Mouse (Mus musculus): ENCODE data around the gene Sox21. TPM values are rescaled to one million over a fixed set of nuclear protein-coding genes. Genes with fewer than 3 reads are reported as not detected.

Sox21 gene
- total RNA-seq (2021): 1 to 10 TPM; 7.6 to 9.7 TPM
- long read RNA-seq, experiment 1, transcript Sox21-201 (1 exons, 3,799 nt): major isoform, 23 of 23 reads
- long read RNA-seq, experiment 1, partial matches to known transcripts: 0 of 23 reads
- long read RNA-seq, experiment 1, other reads (novel, unspliced or antisense): 0 of 23 reads
- long read RNA-seq, experiment 2, transcript Sox21-201 (1 exons, 3,799 nt): major isoform, 16 of 16 reads
- long read RNA-seq, experiment 2, partial matches to known transcripts: 0 of 16 reads
- long read RNA-seq, experiment 2, other reads (novel, unspliced or antisense): 0 of 16 reads

DNA sequence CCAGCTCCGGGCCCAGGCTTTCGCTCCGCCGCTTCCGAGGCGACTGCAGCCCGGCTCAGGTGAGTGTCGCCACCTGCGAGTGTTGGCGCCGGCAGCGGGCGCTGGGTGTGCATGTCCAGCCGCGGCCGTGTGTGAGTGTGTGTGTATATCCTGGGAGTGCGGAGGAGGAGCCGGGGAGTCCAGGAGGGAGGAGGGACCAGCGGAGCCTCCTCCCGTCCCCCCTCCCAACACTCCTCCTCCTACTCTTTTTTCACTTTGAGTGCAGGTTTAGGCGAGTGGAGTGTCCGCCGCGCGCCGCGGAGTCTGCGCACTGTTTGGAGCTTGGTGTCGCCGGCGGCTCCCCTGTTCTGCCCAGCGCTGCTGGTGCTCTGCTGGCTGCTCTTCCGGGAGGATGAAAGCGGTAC lies at the start of gene Sox21:
Sox21 (minus strand) TSS at position 145 of the 404 bp plus-strand sequence.
- peak; percentile 42 to 62 for DNase-seq (ENCODE audit: low spot score in 2 of 2)
- no peak for TF ChIP-seq CTCF (conservative IDR thresholded peaks at IDR 0.05)
- Histone ChIP-seq H3K4me3 (peak within 1 kb of the TSS; percentile 59), H3K27ac (peak within 1 kb of the TSS; percentile 74)

DNA sequence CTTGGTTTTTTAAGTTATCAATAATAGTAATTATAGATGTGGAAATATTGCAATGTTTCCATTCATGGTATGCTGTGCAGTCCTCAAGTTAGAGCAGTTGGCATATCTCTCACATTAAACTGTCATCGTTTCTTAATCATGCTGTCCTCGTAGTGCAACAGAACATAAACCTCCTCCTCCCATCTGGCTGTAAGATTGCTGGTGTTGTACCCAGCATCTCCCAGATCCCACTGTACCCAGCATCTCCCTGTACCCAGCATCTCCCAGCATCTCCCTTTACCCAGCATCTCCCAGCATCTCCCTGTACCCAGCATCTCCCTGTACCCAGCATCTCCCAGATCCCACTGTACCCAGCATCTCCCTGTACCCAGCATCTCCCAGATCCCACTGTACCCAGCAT lies 49.3 kb upstream of the Sox21 start:
- no peak for TF ChIP-seq CTCF (conservative IDR thresholded peaks at IDR 0.05)
- no peak overlapping the region for H3K27ac ChIP-seq
- DNase-seq (ENCODE audit: low spot score in 2 of 2): peak; percentile 19 to 62

DNA sequence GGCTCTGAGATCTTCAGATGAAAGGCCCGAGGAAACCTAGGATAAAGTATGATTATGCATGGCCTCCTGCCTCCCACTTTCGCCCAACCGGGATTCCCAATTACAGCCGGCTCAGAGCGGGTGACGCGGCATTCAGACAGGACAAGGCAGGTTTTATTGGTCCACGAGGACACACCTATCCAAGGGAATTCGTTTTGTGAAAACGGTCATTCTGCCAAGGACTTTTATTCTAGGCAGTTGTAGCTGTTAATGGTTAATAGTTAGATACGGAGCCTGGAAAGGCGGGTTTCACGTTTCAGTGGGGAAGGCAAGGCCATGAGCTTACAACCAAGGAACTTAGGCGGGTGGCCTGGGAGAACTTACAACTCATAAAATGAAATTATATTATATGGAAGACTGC lies 46.1 kb upstream of the Sox21 start:
- Histone ChIP-seq H3K4me3 (no peak overlapping the region), H3K27ac (no peak overlapping the region)
- no peak for DNase-seq (ENCODE audit: low spot score in 2 of 2)
- no peak for TF ChIP-seq CTCF (conservative IDR thresholded peaks at IDR 0.05)

More for the DNA sequence above, 49.3 kb upstream of the Sox21 start:
- H3K4me3 ChIP-seq: no peak overlapping the region

DNA sequence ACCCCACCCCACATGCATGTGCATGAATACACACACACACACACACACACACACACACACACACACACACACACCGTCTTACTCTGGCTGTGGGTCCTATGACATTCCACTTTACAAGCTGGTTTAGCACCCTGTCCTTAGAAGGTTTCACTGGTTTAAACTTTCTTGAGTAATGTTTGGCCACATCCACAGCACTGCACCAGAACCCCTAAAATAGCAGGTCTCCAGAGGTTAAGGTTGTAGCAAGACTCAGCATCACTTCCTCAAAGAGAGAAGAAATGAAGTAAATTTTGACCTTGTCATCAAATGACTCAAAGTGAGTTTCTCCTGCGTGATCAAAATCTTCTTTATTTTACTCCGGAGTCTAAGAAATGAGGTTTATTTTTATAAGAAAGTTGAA lies 45.4 kb upstream of the Sox21 start:
- no peak for DNase-seq (ENCODE audit: low spot score in 2 of 2)
- H3K27ac ChIP-seq: no peak overlapping the region

DNA sequence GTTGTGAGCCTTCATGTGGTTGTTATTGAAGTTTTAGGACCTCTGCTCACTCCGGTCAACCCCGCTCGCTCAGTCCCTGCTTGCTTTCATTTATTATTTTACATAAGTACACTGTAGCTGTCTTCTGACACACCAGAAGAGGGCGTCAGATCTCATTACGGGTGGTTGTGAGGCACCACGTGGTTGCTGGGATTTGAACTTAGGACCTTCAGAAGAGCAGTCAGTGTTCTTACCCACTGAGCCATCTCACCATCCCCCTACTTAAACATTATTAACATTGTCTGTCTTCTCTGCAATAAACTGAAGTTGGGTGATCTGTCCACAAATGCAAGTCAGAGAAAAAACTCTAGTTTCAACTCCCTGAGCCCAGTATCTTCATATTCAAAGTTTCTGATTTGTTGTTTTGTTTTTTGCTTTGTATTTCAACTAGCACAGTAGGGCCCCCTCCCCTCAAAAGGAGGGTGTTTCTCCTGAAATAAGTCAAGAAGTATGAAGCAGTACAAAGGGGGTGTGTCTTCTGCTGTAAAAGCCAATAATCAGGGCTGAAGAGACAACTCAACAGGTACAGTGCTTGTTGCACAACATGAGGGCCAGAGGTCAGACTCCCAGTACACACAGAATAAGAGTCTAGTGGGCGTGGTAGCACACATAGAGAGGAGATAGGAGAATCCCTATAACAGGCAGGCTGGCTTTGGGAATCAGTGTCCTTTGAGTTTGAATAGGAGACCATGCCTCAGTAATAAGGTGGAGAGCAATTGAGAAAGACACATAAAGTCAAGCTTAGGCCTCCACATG lies 41.1 kb upstream of the Sox21 start:
- Histone ChIP-seq H3K27ac (no peak overlapping the region), H3K4me3 (no peak overlapping the region)
- TF ChIP-seq CTCF (conservative IDR thresholded peaks at IDR 0.05): no peak
- no peak for DNase-seq (ENCODE audit: low spot score in 2 of 2)

More for the DNA sequence above, 45.4 kb upstream of the Sox21 start:
- H3K4me3 ChIP-seq: no peak overlapping the region
- TF ChIP-seq CTCF (conservative IDR thresholded peaks at IDR 0.05): no peak

DNA sequence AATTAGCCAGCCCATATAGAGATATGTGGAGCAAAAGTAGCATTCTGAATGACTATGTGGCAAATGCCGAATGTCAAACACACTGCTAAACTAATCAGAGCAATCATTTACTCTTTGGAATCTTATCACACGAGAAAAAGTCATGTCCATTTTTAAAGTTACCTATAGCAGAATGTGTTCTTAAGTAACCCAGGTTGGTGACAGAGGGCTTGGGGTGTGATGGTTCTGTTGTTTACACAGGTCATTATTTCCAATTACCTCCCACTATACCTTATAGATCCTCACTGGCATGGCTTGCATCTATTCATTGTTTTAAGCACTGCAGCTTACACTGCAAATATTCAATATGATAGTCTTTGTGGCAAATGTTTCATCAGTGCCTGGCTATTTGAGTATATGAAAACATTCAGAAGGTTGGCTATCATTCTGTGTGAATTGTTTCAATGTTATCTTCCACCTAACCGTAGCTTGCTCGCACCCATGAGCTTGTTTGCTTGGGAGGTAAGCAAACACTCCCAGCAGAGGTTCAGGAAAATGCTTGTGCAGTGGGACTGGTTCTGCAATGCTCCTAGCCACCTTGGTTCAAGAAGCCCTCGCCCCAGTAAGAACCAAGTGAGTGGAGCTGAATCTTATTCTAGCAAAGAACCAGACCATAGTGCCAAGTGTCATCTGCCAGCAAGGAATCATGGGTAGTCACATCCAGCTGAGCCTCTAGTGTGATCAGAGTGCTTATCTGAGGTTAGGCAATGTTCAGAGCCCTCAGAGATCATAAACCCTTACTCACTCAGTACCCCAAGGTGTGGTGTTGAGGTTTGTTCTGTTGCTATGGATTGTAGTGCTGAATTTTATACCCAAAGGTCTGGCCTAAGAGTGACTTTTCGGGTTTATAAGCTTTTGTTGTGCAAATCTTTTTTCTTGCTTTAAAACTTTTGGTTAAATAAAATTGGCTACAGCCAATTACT lies 36.0 kb upstream of the Sox21 start:
- no peak for DNase-seq (ENCODE audit: low spot score in 2 of 2)
- Histone ChIP-seq H3K27ac (no peak overlapping the region), H3K4me3 (no peak overlapping the region)
- TF ChIP-seq CTCF (conservative IDR thresholded peaks at IDR 0.05): no peak

DNA sequence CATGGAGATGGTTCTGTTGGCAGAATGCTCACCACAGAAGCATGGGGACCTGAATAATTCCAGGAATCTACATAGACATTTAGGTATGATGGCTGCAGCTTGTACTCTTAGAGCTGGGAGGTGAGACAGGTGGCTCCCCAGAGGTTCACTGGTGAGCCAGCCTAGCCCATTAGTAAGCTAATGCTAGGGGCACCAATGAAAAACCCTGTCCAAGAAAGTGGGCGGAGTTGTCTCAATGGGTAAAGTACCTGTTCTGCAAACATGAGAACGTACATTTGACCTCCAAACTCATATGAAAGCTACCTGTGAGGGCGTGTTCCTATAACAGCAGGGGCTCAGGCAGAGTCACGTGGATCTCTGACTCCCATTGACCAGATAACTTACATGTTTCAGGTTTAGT lies 32.0 kb upstream of the Sox21 start:
- DNase-seq (ENCODE audit: low spot score in 2 of 2): no peak
- no peak overlapping the region for H3K27ac ChIP-seq
- TF ChIP-seq CTCF (conservative IDR thresholded peaks at IDR 0.05): no peak
- H3K4me3 ChIP-seq: no peak overlapping the region

DNA sequence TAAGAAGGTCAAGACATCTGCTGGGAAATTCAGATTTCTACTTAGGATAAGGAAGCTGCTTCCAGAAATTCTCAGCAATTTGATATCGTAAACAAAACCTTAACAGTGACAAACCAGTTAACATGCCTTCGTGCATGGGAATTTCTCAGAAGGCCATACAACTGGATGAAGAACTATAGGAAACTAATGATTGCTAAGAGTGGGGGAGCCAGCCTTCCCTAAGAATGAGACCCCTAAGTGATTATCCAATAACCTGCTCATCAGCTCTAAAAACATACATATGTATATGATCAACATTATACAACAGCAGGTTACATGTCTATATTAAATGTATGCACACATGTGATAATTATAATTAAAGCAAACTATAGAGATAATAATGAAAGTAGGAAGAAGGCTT lies 29.8 kb upstream of the Sox21 start, which contains the start of gene Gm9376:
Gm9376 (plus strand) TSS at position 301 of the 400 bp plus-strand sequence.
- no peak within 1 kb of the TSS for H3K4me3 ChIP-seq
- H3K27ac ChIP-seq: no peak within 1 kb of the TSS
- no peak for DNase-seq (ENCODE audit: low spot score in 2 of 2)
- no peak for TF ChIP-seq CTCF (conservative IDR thresholded peaks at IDR 0.05)

DNA sequence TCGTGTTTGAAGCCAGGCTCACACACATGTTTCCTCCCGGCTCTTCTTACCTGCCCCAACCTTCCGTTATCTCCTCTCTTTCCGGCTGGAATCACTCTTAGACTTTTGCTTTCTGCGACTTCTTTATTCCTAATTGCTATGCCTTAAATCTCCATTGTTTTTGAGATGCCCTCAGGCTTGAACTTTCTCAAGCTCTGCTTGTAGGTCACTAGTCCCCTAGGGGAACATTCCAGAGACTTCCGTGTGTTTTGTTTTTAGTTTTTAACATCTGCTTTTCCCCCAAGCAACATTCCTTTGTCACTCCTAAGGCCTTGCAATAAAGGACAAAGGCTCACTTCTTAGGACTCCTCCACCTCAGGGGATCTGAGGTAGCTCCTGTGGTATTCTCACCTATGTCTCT lies 16.6 kb upstream of the Sox21 start:
- Histone ChIP-seq H3K4me3 (no peak overlapping the region), H3K27ac (no peak overlapping the region)
- no peak for TF ChIP-seq CTCF (conservative IDR thresholded peaks at IDR 0.05)
- no peak for DNase-seq (ENCODE audit: low spot score in 2 of 2)

DNA sequence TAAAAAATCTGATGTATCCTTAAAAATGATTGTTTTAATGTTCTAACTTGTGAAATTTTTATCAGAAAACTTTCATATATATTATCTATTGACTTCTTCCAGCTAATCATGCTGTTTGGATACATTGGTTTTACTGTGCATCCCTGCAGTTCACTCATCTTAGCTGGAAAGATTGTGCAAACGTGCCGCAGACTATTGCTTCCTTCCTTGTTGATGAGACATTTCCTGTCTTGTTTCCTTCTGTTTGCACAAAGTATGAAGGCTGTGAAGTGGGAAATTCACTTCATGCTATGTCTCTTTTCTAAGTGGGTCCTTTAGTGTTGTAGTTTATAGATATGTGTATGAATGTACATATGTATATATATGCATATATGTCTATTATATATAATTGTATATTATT lies 4.6 kb upstream of the Sox21 start:
- Histone ChIP-seq H3K4me3 (no peak overlapping the region), H3K27ac (no peak overlapping the region)
- no peak for TF ChIP-seq CTCF (conservative IDR thresholded peaks at IDR 0.05)
- no peak for DNase-seq (ENCODE audit: low spot score in 2 of 2)

DNA sequence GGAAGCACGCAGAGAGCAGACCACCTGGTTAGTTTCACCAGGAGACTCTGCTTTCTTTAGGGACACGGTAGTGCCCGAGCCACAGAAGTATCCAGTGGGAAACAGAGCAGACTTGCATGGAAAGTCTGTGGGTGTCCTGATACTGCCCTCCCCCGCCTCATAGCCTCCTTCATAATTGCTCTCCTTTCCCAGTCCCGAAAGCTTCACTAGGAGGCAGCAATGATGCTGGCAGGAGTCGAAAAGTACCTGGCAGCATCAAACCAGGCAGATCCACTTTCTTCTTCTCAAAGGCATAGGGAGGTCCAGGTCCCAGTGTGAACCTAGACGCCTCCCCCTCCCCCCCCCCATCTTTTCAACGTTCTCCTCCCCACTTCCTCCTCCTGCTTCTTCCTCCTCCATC lies 2.5 kb upstream of the Sox21 start:
- Histone ChIP-seq H3K27ac (no peak overlapping the region), H3K4me3 (no peak overlapping the region)
- peak; percentile 21 for TF ChIP-seq CTCF (conservative IDR thresholded peaks at IDR 0.05)
- no peak for DNase-seq (ENCODE audit: low spot score in 2 of 2)

DNA sequence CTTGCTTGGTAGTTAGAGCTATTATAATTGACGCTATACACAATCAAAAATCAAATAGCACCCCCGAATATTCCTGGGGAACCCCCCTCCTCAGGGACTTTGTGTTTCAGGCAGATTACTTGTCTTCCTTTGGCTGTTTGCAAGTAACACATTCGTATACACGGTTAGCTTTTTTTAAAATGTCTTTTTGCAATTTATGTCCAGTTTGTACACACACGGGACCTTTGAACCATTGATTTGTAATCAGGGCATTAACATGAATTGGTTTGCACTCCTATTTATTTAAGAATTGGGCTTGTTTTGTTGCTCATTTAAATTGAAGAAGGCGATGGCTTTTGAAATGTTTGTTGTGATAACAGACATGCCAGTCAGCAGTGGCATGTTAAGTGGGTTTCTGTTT lies 956 bp upstream of the Sox21 start:
- Histone ChIP-seq H3K4me3 (no peak overlapping the region), H3K27ac (no peak overlapping the region)
- DNase-seq (ENCODE audit: low spot score in 2 of 2): no peak
- TF ChIP-seq CTCF (conservative IDR thresholded peaks at IDR 0.05): no peak

Measured in layer of hippocampus, adult 2 months (tissue).